Mouse (Mus musculus): ENCODE data around the gene Bmx.

- TF ChIP-seq MAZ (IDR thresholded peaks at IDR 0.05; ENCODE audit: low read depth, low read length) (no peak), USF2 (IDR thresholded peaks at IDR 0.05; ENCODE audit: borderline replicate concordance in 1 of 2, insufficient read depth in 1 of 2, low read depth in 1 of 2, low read length in 2 of 2) (no peak), MYB (IDR thresholded peaks at IDR 0.05; ENCODE audit: low read depth, low read length) (no peak), EP300 (IDR thresholded peaks at IDR 0.05; ENCODE audit: low read depth in 1 of 2, low read length in 2 of 2) (no peak), SMC3 (IDR thresholded peaks at IDR 0.05; ENCODE audit: low read depth, low read length) (no peak)
Observed at GRCm38 (mm10) chrX:164262286-164262685, 4.3 kb upstream of the Bmx start.
